Mouse (Mus musculus): ENCODE measurements around the gene Tmem238l.

Tmem238l gene

GRCm38 (mm10) chr11:66975606-66976330 lies 19.3 kb downstream of the Tmem238l start:
- 90% methylated on average over 7 of the region's 7 CpGs for WGBS

- 74% methylated on average over 15 of the region's 15 CpGs for WGBS
These were observed 25.1 kb downstream of the Tmem238l start for GRCm38 (mm10) chr11:66981336-66982115.

GRCm38 (mm10) chr11:66982794-66983193 lies 26.4 kb downstream of the Tmem238l start:
- 62% methylated on average over 6 of the region's 6 CpGs for WGBS

GRCm38 (mm10) chr11:66983422-66984164 lies 27.2 kb downstream of the Tmem238l start:
- 80% methylated on average over 11 of the region's 11 CpGs for WGBS

- WGBS, result 9% methylated on average over 28 of the region's 28 CpGs
These were observed 28.0 kb downstream of the Tmem238l start for GRCm38 (mm10) chr11:66984165-66985135.

GRCm38 (mm10) chr11:66985136-66985702 lies 28.8 kb downstream of the Tmem238l start:
- 24% methylated on average over 11 of the region's 11 CpGs for WGBS

GRCm38 (mm10) chr11:66992150-66992549 lies 35.7 kb downstream of the Tmem238l start:
- 41% methylated on average over 2 of the region's 2 CpGs for WGBS

- WGBS, result 32% methylated on average over 1 of the region's 1 CpGs
These were observed 37.2 kb downstream of the Tmem238l start for GRCm38 (mm10) chr11:66993674-66994073.

GRCm38 (mm10) chr11:66996446-66996845 lies 40.0 kb downstream of the Tmem238l start:
- WGBS, result 70% methylated on average over 4 of the region's 4 CpGs

GRCm38 (mm10) chr11:66998467-66999403 lies 42.3 kb downstream of the Tmem238l start:
- 48% methylated on average over 14 of the region's 14 CpGs for WGBS

GRCm38 (mm10) chr11:67000671-67001070 lies 44.2 kb downstream of the Tmem238l start:
- WGBS, result 52% methylated on average over 4 of the region's 4 CpGs

GRCm38 (mm10) chr11:67001717-67002116 lies 45.3 kb downstream of the Tmem238l start:
- WGBS, result 72% methylated on average over 1 of the region's 1 CpGs

GRCm38 (mm10) chr11:67002911-67003310 lies 46.5 kb downstream of the Tmem238l start:
- 80% methylated on average over 2 of the region's 2 CpGs for WGBS

GRCm38 (mm10) chr11:67007961-67008360 lies 51.5 kb downstream of the Tmem238l start:
- WGBS, result 80% methylated on average over 8 of the region's 8 CpGs

GRCm38 (mm10) chr11:67008528-67008927 lies 52.1 kb downstream of the Tmem238l start:
- 93% methylated on average over 4 of the region's 4 CpGs for WGBS

- WGBS, result 10% methylated on average over 8 of the region's 8 CpGs
These were observed 54.0 kb downstream of the Tmem238l start for GRCm38 (mm10) chr11:67010430-67010829.

- WGBS, result 82% methylated on average over 4 of the region's 4 CpGs
These were observed 55.2 kb downstream of the Tmem238l start for GRCm38 (mm10) chr11:67011635-67012034.
